Mouse (Mus musculus) small intestine, adult 2 months (tissue): ENCODE data around the gene Gorasp2.

Experiments
- CTCF ChIP-seq: fragments of 200-500 bp; IDR thresholded peaks from 2 replicates; pipeline ENCODE4 v1.5.1; 2012; ENCODE audit warnings: low read depth, mild to moderate bottlenecking, control low read depth, inconsistent platforms, low read length, moderate library complexity, mixed read lengths; ENCODE audit not compliant: insufficient replicate concordance, insufficient read length; ENCODE audit errors: extremely low read depth
- POLR2A ChIP-seq: fragments of 200-500 bp; IDR thresholded peaks from 2 replicates; pipeline ENCODE4 v1.6.1; 2012; ENCODE audit warnings: low read depth, mild to moderate bottlenecking, control low read depth, inconsistent platforms, low read length, moderate library complexity

- TF ChIP-seq POLR2A (no peak), CTCF (no peak)
Measured at GRCm38 (mm10) chr2:70648271-70648670, 13.1 kb upstream of the Gorasp2 start.
